Mouse (Mus musculus) CD4-positive naive resting alpha-beta T cell, adult 76 days (primary cell): Measurements from ENCODE around the gene Rilp. TPM values are rescaled to one million over a fixed set of nuclear protein-coding genes. Genes with fewer than 3 reads are reported as not detected.

Experiments used
- total RNA-seq: library from RNA; stranded (reverse); gene quantifications from one replicate; pipeline ENCODE4 v1.2.4, GENCODE M21; 2023

Gene Rilp
- not detected for total RNA-seq

GRCm38 (mm10) chr11:75509741-75510626, at the start of gene Rilp:
TSS of gene Rilp (plus strand) at chr11:75510094.

GRCm38 (mm10) chr11:75460844-75461742, 48.8 kb upstream of the Rilp start, which contains the start of gene Tlcd2:
TSS of gene Tlcd2 (plus strand) at chr11:75461715.

DNA sequence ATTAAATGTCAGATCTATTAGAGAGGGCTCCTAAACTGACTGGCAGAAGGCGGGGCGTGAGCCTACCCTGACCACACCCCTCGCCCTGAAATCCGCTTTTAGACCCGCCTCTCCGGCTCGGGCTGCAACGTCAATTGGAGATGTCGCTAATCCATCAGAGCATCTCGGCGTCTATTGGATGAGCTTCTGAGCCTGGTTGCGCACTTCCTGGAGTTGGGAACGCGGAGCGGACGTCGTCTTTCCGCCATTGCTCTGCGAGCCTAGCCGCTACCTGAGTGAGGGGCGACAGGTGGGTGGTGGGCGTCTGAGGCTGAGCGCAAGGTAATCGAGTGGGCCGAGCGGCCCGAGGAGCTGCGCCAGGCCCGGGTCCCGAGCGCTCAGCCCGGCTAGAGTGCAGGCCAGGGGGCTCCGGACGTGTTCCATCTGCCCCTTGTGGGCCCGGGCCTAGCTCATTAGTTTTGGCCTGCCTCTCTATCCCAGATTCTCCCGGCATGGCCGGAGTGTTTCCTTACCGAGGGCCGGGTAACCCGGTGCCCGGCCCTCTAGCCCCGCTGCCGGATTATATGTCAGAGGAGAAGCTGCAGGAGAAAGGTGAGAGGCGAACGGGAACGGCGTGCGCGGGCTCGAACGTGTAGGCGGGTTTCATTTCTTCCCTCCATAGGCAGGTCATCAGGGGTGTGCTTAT, 23.2 kb upstream of the Rilp start, which contains the start of gene Prpf8:
Gene Prpf8, plus strand, starts transcription at position 216 of the 685 bp plus-strand sequence.

DNA sequence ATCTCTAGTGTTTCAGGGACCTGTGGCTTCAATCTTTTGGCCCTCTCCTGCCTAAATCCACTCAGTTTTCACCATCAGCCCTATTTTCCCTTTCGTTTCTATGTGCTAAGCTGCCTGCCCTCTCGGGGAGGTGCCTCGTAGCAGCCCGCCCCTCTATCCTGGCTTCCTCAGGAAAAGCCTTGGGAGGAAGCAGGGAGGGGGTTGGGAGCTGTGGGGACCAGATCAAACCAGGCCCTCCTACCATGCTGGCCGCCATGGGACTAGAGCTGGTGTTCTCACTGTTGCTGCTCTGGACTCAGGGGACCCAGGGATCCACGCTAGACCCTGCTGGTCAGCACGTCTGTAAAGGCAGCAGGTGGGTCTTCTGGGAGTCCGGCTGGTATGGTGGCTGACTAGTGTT, 3.4 kb downstream of the Rilp start, which contains the start of gene Scarf1:
Gene Scarf1, plus strand, starts transcription at position 205 of the 400 bp plus-strand sequence.

GRCm38 (mm10) chr11:75531469-75532242, 21.8 kb downstream of the Rilp start, which contains the start of gene Slc43a2:
TSS of gene Slc43a2 (plus strand) at chr11:75531694.

Other genes with a start within 250 kb of the Rilp start
- 155 TPM for gene Rpa1, start 161.8 kb upstream of the Rilp start, total RNA-seq
- gene Smyd4, start 161.7 kb upstream of the Rilp start, total RNA-seq, result 12.2 TPM
- 0.82 TPM for gene Serpinf1, start 87.4 kb upstream of the Rilp start, total RNA-seq
- gene Serpinf2, start 70.5 kb upstream of the Rilp start, total RNA-seq, result not detected
- 22.6 TPM for gene Wdr81, start 55.4 kb upstream of the Rilp start, total RNA-seq
- not detected for gene Tlcd2, start 48.4 kb upstream of the Rilp start, total RNA-seq
- 207 TPM for gene Prpf8, start 23.3 kb upstream of the Rilp start, total RNA-seq
- gene Scarf1, start 3.4 kb downstream of the Rilp start, total RNA-seq, result 0.29 TPM
- 61.4 TPM for gene Slc43a2, start 21.6 kb downstream of the Rilp start, total RNA-seq
- gene Pitpna, start 78.0 kb downstream of the Rilp start, total RNA-seq, result 214 TPM
- 104 TPM for gene Inpp5k, start 120.9 kb downstream of the Rilp start, total RNA-seq
- gene Myo1c, start 140.4 kb downstream of the Rilp start, total RNA-seq, result 28.7 TPM
- 55.5 TPM for gene Crk, start 169.2 kb downstream of the Rilp start, total RNA-seq
- gene Ywhae, start 222.8 kb downstream of the Rilp start, total RNA-seq, result 147 TPM